Mouse (Mus musculus) lung, adult 18-20 months (tissue): ENCODE data around the gene 9430007A20Rik.
"Not testable (repeated sequence)": the region's sequence is repeated elsewhere in the genome, so short reads cannot be mapped to it uniquely, and the experiment has no call there.

Experiments
- DNase-seq, 2 experiments: peaks; one replicate each; pipeline ENCODE4 v3.0.0; 2022; ENCODE audit warnings: mixed read lengths in 2 of 2

The 9430007A20Rik gene

DNA sequence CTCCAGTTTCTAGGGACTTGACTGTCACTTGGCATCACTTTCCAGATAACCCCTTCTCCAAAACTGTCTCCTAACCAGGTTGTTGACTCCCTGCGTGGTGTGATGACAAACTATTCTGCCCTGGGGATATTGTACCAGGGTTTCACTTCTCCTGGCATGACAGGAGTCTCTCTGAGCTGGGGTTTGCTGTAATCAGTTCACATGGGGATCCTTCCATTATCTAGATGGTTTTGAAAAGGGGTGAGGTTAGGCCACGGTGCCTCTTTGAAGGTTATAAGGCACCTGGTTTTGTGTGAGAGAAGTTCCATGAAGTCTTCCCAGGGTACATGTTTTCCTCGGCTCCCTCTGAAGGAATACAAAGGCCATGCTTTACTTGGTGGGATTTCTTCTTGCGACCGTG lies at the start of gene 9430007A20Rik:
9430007A20Rik (plus strand) TSS at position 301 of the 400 bp plus-strand sequence.
- no peak for DNase-seq

DNA sequence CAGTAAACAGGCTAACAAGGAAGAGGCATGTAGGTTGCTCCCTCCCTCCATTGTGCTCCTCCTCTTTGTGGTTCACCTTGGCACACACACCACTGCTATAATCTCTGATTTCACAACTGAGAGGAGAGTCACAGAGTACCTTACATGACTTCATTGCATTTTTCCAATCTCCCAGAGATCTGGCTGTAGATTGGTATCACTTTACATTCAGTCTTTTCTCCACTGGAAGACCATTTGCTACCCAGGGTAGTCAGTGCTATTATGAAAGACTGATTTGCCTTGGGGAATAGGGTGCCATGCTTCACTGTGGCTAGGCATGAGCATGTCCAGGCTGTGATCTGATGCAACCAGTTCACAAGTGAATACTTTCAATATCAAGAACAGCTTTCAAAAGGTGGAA lies 26.3 kb upstream of the 9430007A20Rik start:
- DNase-seq = no peak

DNA sequence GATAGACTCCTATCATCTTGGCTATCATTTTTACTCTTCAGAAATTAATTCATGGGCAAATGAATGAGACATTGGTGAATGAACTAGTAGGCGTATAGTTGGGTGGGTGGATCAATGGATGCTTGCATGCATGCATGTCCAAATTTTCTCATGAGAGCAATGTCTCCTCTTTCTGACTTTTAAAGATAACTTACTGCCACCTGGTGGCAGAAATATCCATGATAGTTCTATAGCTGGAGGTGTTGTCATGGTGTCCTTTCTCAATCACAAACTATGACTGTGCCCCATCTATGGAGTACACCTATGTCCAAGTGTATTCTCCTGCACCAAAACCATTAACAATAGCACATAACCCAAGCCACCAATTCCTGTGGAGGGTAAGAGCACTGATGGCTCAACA lies 13.1 kb upstream of the 9430007A20Rik start:
- DNase-seq = no peak

DNA sequence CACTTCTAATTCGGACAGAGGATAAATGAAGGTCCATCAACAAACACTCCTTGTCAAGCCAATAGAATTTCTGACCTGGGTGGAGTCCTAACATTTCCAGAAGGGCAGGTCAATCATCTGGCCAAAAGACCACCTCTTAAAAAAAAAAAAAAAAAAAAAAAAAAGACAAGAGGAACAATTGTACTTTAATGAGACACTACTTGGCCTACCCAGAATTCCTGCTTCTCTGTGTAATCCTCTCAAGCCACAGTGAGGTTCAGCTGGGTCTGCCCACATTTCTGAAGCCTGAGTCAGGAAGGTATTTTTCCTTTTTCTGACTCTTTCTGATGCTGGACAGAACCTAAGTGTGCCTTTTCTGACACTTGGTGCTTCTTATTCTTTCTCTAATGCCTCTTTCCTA lies 25.1 kb downstream of the 9430007A20Rik start:
- DNase-seq = no peak

DNA sequence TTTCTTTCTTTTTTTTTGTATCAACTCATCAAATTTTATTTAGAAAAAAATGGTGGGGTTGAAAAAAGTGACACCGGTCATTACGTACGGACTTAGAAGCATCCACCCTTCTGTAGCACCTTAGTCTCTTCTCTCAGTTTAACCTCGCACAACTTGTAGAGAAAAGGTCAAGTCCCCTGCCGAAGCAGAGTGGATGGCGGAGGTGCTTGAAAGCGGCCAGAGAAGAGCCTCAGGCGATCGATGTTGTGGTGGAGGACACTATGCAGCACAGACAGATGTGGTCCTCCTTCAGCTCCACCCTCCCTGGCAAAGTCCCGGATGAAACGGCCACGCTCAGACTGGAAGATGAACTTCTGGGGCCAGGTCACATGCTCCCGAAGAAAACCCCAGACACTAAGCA lies 25.7 kb downstream of the 9430007A20Rik start:
- DNase-seq = not testable (repeated sequence)

DNA sequence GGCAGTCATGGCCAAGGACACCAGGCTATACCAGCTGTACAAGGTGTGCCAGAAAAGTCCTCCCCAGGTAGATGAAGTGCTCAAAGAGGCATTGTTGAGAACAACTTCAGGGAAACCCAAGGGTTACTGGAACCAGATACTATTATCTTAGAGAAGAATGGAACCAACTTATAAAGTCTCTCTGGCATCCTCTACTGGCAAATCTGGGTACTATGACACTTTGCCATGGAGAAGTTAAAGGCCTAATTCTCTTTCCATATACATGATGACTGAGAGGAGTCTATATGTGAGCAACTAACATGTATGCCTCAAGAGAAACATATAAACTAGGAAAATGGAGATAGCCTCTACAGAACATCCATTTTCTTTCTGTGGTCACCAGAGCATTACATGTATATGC lies 31.5 kb downstream of the 9430007A20Rik start:
- DNase-seq = no peak

DNA sequence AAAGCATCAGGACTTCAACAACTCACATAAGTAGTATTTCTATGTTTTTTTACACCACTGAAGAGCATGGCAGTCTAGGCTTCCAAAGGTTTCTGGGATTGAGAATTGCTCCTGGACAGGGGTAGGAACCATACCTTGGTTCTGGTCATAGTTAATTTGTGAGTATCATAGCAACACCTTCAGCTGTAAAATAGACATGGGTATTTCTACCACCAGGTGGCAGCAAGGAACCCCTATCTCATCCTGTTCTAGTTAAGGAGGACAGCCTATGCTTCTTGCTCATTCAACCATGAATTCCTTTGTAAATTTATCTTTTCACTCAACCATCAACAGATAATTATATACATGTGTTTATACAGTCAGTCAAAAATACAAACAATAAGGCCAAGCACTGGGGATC lies 40.2 kb downstream of the 9430007A20Rik start:
- no peak for DNase-seq

DNA sequence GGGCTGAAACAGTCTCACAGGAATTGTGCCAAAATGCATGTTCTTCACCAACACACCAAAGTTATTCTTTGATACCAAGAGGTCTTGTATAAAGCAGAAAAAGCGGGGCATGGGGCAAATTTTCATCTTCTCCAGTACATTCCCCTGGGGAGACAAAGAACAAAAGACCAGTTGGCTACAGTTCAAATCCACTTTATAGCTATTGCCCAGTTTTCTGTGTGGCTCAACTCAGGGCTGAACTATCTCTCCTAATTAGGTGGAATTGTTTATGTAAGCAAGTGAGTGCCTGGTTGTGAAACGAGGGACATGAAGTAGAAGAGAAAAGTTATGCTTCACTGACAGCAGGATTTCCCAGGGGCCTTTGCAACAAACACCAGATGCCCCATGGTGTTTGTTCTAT lies 41.6 kb downstream of the 9430007A20Rik start:
- no peak for DNase-seq

DNA sequence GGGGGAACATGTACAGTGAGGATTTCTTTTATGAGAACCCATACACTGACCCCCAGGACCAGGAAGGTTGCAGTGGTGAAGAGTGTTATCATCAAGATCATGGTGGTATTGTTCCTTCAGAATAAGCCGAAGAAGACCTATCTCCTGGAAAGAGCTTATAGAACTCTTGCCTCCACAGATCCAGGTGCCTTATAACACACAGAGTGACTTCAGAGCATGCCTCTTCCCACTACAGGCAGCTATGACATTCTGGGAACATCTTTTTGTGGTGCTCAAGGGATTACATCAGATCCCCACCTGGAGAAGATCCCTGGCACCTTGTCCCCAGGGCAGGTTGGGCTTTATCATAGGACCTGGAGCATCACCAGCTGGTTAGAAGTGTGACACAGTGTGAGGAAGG lies 45.4 kb downstream of the 9430007A20Rik start, which contains the start of gene Gm13124:
Gm13124 (minus strand) TSS at position 101 of the 400 bp plus-strand sequence.
- DNase-seq = no peak

DNA sequence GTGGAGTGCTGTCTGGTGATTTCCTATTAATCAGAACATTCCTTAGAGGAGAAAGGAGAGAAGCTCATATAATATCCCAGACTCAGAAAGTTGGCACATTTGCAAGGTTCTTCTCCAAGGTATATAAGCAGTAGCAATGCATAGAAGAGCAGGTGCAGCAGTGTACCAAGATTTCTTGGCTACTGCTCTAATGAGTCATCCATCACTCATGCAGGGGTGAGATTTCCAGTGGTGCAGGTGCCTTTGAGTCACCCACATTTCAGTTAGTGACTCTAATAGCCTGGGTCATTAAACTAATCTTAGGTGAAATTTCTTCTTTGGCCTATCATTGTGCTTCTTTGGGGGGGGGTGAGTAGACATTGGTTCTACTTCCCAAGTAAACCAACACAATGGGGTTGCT lies 48.1 kb downstream of the 9430007A20Rik start:
- DNase-seq = no peak
